Mouse (Mus musculus): ENCODE data around the gene Nubp2.

GRCm38 (mm10) chr17:24878531-24878930 lies 7.6 kb downstream of the Nubp2 start:
- no peak for TF ChIP-seq MYC (IDR thresholded peaks at IDR 0.05; ENCODE audit: low read depth, low read length)
- TF ChIP-seq POLR2A (IDR thresholded peaks at IDR 0.05; ENCODE audit: low read depth, low read length): no peak
- no peak for TF ChIP-seq CTCF (conservative IDR thresholded peaks at IDR 0.05 in 1 of 2, IDR thresholded peaks at IDR 0.05 in 1 of 2; ENCODE audit: low read depth in 2 of 2, low read length in 2 of 2)
- TF ChIP-seq BHLHE40 (IDR thresholded peaks at IDR 0.05; ENCODE audit: low read depth, low read length): no peak
- TF ChIP-seq NELFE (IDR thresholded peaks at IDR 0.05; ENCODE audit: low read depth, low read length): no peak
- TF ChIP-seq EP300 (IDR thresholded peaks at IDR 0.05; ENCODE audit: low read length): no peak
- no peak for TF ChIP-seq RCOR1 (conservative IDR thresholded peaks at IDR 0.05; ENCODE audit: low read depth, low read length)
- no peak for TF ChIP-seq JUND (conservative IDR thresholded peaks at IDR 0.05; ENCODE audit: low read depth, low read length)
- no peak for TF ChIP-seq ZNF384 (IDR thresholded peaks at IDR 0.05; ENCODE audit: low read depth, low read length)
- no peak for TF ChIP-seq ZC3H11A (IDR thresholded peaks at IDR 0.05; ENCODE audit: low read depth, low read length)
- no peak for TF ChIP-seq RAD21 (IDR thresholded peaks at IDR 0.05; ENCODE audit: low read depth, low read length)
- no peak for TF ChIP-seq TCF12 (IDR thresholded peaks at IDR 0.05; ENCODE audit: low read depth, low read length)
- no peak for TF ChIP-seq SMC3 (IDR thresholded peaks at IDR 0.05; ENCODE audit: low read depth, low read length)
- no peak for TF ChIP-seq ZMIZ1 (IDR thresholded peaks at IDR 0.05; ENCODE audit: low read depth, low read length)
